Mouse (Mus musculus) heart, postnatal 0 days (tissue): ENCODE data around the gene Zbtb46. TPM values are rescaled to one million over a fixed set of nuclear protein-coding genes. Genes with fewer than 3 reads are reported as not detected.

Source experiments
- ATAC-seq: fragments of 200-750 bp; cut with Nextera tagmentation; 2 replicates; pipeline ENCODE4 v1.8.0; 2017; ENCODE audit warnings: low read depth, moderate number of reproducible peaks, moderate library complexity; ENCODE audit not compliant: insufficient read depth
- DNase-seq: peaks from one replicate; pipeline ENCODE4 v3.0.0-alpha.2; 2016; ENCODE audit warnings: low spot score
- H3K27ac ChIP-seq: fragments of 300-500 bp; sonication (generic); 2 replicates; pipeline ENCODE4 v1.5.1; 2014; ENCODE audit warnings: low read depth, mild to moderate bottlenecking
- H3K27me3 ChIP-seq: fragments of 300-500 bp; sonication (generic); 2 replicates; pipeline ENCODE4 v1.6.1; 2014; ENCODE audit warnings: low read length, mixed read lengths; ENCODE audit not compliant: control insufficient read depth, insufficient read depth
- H3K36me3 ChIP-seq: fragments of 300-500 bp; sonication (generic); replicated peaks from 2 replicates; pipeline ENCODE4 v1.6.1; 2014; ENCODE audit warnings: low read length, mixed read lengths; ENCODE audit not compliant: control insufficient read depth, insufficient read depth
- H3K4me1 ChIP-seq: fragments of 300-500 bp; sonication (generic); 2 replicates; pipeline ENCODE4 v1.6.1; 2014; ENCODE audit warnings: antibody characterized with exemption; ENCODE audit not compliant: control insufficient read depth, insufficient read depth
- H3K4me2 ChIP-seq: fragments of 300-500 bp; sonication (generic); 2 replicates; pipeline ENCODE4 v1.6.1; 2014; ENCODE audit warnings: low read depth, mild to moderate bottlenecking, low read length, moderate library complexity
- H3K4me3 ChIP-seq: fragments of 300-500 bp; sonication (generic); 2 replicates; pipeline ENCODE4 v1.5.1; 2014; ENCODE audit warnings: low read depth, low read length
- H3K9ac ChIP-seq: fragments of 300-500 bp; sonication (generic); replicated peaks from 2 replicates; pipeline ENCODE4 v1.6.1; 2014; ENCODE audit warnings: low read depth, low read length, mixed read lengths
- H3K9me3 ChIP-seq: fragments of 300-500 bp; sonication (generic); replicated peaks from 2 replicates; pipeline ENCODE4 v1.6.1; 2016; ENCODE audit warnings: low read length; ENCODE audit not compliant: control insufficient read depth
- CTCF ChIP-seq: IDR thresholded peaks from 2 replicates; pipeline ENCODE4 v1.5.1; 2016; ENCODE audit warnings: antibody characterized with exemption, control low read depth, low read depth
- EP300 ChIP-seq: IDR thresholded peaks from 2 replicates; pipeline ENCODE4 v1.6.1; 2016; ENCODE audit warnings: antibody characterized with exemption, low read depth
- WGBS: fragments of 180-500 bp; shearing (Covaris S2); extraction: QIAGEN DNeasy Blood & Tissue Kit; methylation state at CpG from one replicate; pipeline ENCODE4 v1.1.7; 2014; 5-methylcytosine and 5-hydroxymethylcytosine counted together
- polyA plus RNA-seq: library from polyadenylated mRNA; unstranded; fragments of >200 nt; fragmentation: Nextera tagmentation; extraction: Ambion mirVana; gene quantifications from 2 replicates; pipeline ENCODE4 v1.2.1, GENCODE M21; 2015
- total RNA-seq: library from RNA; depleted of rRNA; stranded (reverse); fragments of >200 nt; gene quantifications from 2 replicates; pipeline ENCODE4 v1.2.3, GENCODE M21; 2014; ENCODE audit warnings: low replicate concordance

The Zbtb46 gene
- total and polyA plus RNA-seq, 2 experiments from 2014 or later: 7.5 to 18.4 TPM

- ATAC-seq (no peak), DNase-seq (no peak)
- 60% methylated on average over 26 of the region's 26 CpGs for WGBS
- H3K27ac ChIP-seq: no peak overlapping the region
- no peak overlapping the region for H3K4me2 ChIP-seq
- H3K27me3 ChIP-seq: no peaks in the 10 kb centered on the region
- H3K4me3 ChIP-seq: no peak overlapping the region
- H3K9me3 ChIP-seq: no peaks in the 10 kb centered on the region
- no peaks in the 10 kb centered on the region for H3K4me1 ChIP-seq
- H3K9ac ChIP-seq: no peak overlapping the region
- TF ChIP-seq EP300: no peak
- TF ChIP-seq CTCF: no peak
- no peaks in the 10 kb centered on the region; the same call in 1 of the 2 replicates for H3K36me3 ChIP-seq
Observed at GRCm38 (mm10) chr2:181494266-181494945, 35.2 kb upstream of the Zbtb46 start.

DNA sequence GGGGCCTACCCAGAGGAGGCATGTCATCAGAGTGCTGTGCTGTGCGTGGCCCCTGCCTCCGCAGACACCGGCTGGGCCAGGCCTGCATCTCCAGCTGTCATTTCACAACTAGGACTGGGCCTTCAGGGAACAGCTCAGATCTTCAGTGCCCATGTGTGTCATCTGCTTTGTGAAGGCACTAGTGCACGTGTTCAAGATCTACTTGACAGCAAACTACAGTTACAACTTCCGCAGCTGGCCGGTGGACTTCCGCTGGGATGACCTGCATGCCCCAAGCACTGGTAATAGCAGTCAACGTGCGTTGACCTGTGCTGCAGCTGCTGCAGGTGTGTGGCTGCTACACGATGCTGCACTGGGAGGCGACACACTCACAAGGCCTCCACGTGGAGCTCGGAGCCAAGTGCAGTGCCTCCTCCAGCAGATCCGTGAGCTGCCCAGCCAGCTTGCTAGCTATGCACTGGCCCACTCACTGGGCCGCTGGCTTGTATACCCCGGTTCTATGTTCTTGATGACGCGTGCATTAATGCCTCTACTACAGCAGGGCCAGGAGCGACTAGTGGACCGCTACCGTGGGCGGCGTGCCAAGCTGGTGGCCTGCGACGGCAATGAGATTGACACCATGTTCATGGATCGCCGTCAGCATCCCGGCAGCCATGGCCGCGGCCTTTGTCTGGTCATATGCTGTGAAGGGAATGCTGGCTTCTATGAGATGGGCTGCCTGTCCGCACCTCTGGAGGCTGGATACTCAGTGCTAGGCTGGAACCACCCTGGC is 34.1 kb upstream of the Zbtb46 start, which contains the start of gene Abhd16b:
Gene Abhd16b, plus strand, starts transcription at position 51 of the 772 bp plus-strand sequence.
- no peak for ATAC-seq
- no peak for DNase-seq
- no peaks in the 10 kb centered on the region for H3K9me3 ChIP-seq

GRCm38 (mm10) chr2:181492206-181492605 is 33.0 kb upstream of the Zbtb46 start:
- TF ChIP-seq EP300: no peak
- no peak for TF ChIP-seq CTCF
- Histone ChIP-seq H3K9ac (no peak overlapping the region), H3K9me3 (no peaks in the 10 kb centered on the region), H3K4me2 (no peak overlapping the region), H3K27me3 (no peaks in the 10 kb centered on the region), H3K36me3 (no peaks in the 10 kb centered on the region), H3K4me3 (no peak overlapping the region), H3K4me1 (peaks cover 9% of the 10 kb centered on the region; the same call in 1 of the 2 replicates), H3K27ac (no peak overlapping the region)
- no peak for DNase-seq
- no peak for ATAC-seq
- WGBS: 44% methylated on average over 3 of the region's 3 CpGs

More for the DNA sequence above, 34.1 kb upstream of the Zbtb46 start, which contains the start of gene Abhd16b:
- Histone ChIP-seq H3K36me3 (no peaks in the 10 kb centered on the region), H3K4me1 (no peaks in the 10 kb centered on the region), H3K4me2 (no peak within 1 kb of the TSS), H3K9ac (no peak within 1 kb of the TSS), H3K4me3 (no peak within 1 kb of the TSS), H3K27me3 (no peaks in the 10 kb centered on the region), H3K27ac (no peak within 1 kb of the TSS)
- TF ChIP-seq CTCF: no peak
- TF ChIP-seq EP300: no peak
- WGBS: 77% methylated on average over 31 of the region's 31 CpGs

DNA sequence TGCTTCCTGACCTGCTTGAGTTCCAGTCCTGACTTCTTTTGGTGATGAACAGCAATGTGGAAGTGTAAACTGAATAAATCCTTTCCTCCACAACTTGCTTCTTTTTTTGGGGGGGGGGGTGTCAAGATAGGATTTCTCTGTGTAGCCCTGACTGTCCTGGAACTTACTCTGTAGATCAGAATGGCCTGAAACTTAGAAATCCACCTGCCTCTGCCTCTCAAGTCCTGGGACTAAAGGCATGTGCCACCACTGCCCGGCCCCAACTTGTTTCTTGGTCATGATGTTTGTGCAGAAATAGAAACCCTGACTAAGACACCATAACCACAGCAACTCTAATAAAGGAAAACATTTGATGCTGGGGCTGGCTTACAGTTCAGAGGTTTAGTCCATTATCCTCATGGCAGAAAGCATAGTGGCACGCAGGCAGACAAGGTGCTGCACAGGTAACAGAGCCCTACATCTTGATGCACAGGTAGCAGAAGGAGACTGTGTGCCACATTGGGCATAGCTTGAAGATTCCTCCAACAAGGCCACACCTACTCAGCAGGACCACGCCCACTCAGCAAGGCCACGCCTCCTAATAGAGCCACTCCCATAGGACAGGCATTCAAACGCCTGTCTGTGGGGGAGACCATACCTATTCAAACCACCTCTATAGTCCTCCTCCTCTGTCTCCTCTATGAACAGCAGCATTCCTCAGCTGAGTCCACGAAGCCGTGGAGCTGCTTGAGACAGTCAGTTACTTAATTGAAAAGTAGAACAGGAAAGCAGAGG is 32.4 kb upstream of the Zbtb46 start:
- H3K9me3 ChIP-seq: no peaks in the 10 kb centered on the region
- H3K36me3 ChIP-seq: no peaks in the 10 kb centered on the region
- no peak overlapping the region for H3K4me2 ChIP-seq
- ATAC-seq: no peak
- no peak overlapping the region for H3K27ac ChIP-seq
- no peak for TF ChIP-seq CTCF
- TF ChIP-seq EP300: no peak
- DNase-seq: no peak
- WGBS: 37% methylated on average over 7 of the region's 7 CpGs
- no peak overlapping the region for H3K9ac ChIP-seq
- no peaks in the 10 kb centered on the region for H3K27me3 ChIP-seq
- H3K4me1 ChIP-seq: peaks cover 12% of the 10 kb centered on the region; the same call in 1 of the 2 replicates
- no peak overlapping the region for H3K4me3 ChIP-seq
